Mouse (Mus musculus) testis, adult 2 months (tissue): ENCODE data around the gene Wipf1.

Experiments
- CTCF ChIP-seq: fragments of 200-500 bp; IDR thresholded peaks from 2 replicates; pipeline ENCODE4 v1.5.1; 2012; ENCODE audit warnings: low read depth, mild to moderate bottlenecking, inconsistent platforms, low read length, moderate library complexity; ENCODE audit not compliant: control insufficient read depth, insufficient read depth, insufficient replicate concordance
- POLR2A ChIP-seq: fragments of 200-500 bp; IDR thresholded peaks from 2 replicates; pipeline ENCODE4 v1.6.1; 2012; ENCODE audit warnings: low read depth, mild to moderate bottlenecking, inconsistent platforms, low read length, moderate library complexity; ENCODE audit not compliant: control insufficient read depth

GRCm38 (mm10) chr2:73477501-73477900 is 52.0 kb downstream of the Wipf1 start:
- TF ChIP-seq CTCF (no peak), POLR2A (no peak)
